Mouse (Mus musculus) MEL (cell line): ENCODE data around the gene Slc25a23.

Source experiments
- BHLHE40 ChIP-seq: IDR thresholded peaks from 2 replicates; pipeline ENCODE4 v1.6.1; 2012; ENCODE audit warnings: low read depth, mild to moderate bottlenecking, inconsistent platforms, low read length, improper control_type of control experiment, borderline replicate concordance
- CHD1 ChIP-seq: IDR thresholded peaks from 2 replicates; pipeline ENCODE4 v1.6.1; 2012; ENCODE audit warnings: low read depth, mild to moderate bottlenecking, inconsistent platforms, low read length, improper control_type of control experiment
- CTCF ChIP-seq, 3 experiments: IDR thresholded peaks in 2 of 3; conservative IDR thresholded peaks in 1 of 3; 2 replicates each; pipeline ENCODE4 v1.5.1; 2011 to 2012; ENCODE audit warnings: low read length in 3 of 3, low read depth in 2 of 3, mild to moderate bottlenecking in 2 of 3, improper control_type of control experiment in 1 of 3, inconsistent platforms in 1 of 3, mixed read lengths in 1 of 3, moderate library complexity in 1 of 3; ENCODE audit not compliant: control insufficient read depth in 1 of 3, insufficient read depth in 1 of 3, poor library complexity in 1 of 3, severe bottlenecking in 1 of 3
- ELF1 ChIP-seq: IDR thresholded peaks from 2 replicates; pipeline ENCODE4 v1.6.1; 2014; ENCODE audit warnings: low read depth, mild to moderate bottlenecking, inconsistent platforms, low read length, improper control_type of control experiment, moderate library complexity
- GATA1 ChIP-seq: IDR thresholded peaks from 2 replicates; pipeline ENCODE4 v1.6.1; 2011; ENCODE audit warnings: low read depth, low read length, improper control_type of control experiment
- NRF1 ChIP-seq: IDR thresholded peaks from 2 replicates; pipeline ENCODE4 v1.6.1; 2014; ENCODE audit warnings: low read depth, mild to moderate bottlenecking, inconsistent platforms, low read length, improper control_type of control experiment, moderate library complexity; ENCODE audit not compliant: poor library complexity, insufficient read depth, severe bottlenecking
- POLR2AphosphoS5 ChIP-seq: IDR thresholded peaks from 2 replicates; pipeline ENCODE4 v1.6.1; 2012; ENCODE audit warnings: low read depth, borderline replicate concordance, mild to moderate bottlenecking, inconsistent platforms, low read length, moderate library complexity, mixed read lengths
- SIN3A ChIP-seq: IDR thresholded peaks from 2 replicates; pipeline ENCODE4 v1.6.1; 2012; ENCODE audit warnings: low read length, improper control_type of control experiment, inconsistent platforms
- SMC3 ChIP-seq: IDR thresholded peaks from 2 replicates; pipeline ENCODE4 v1.6.1; 2011; ENCODE audit warnings: low read depth, low read length, improper control_type of control experiment
- USF1 ChIP-seq: IDR thresholded peaks from 2 replicates; pipeline ENCODE4 v1.6.1; 2014; ENCODE audit warnings: low read depth, mild to moderate bottlenecking, inconsistent platforms, low read length, improper control_type of control experiment, moderate library complexity
- ZKSCAN1 ChIP-seq: IDR thresholded peaks from 2 replicates; pipeline ENCODE4 v1.6.1; 2012; ENCODE audit warnings: low read depth, mild to moderate bottlenecking, inconsistent platforms, low read length, improper control_type of control experiment, moderate library complexity
- ZNF384 ChIP-seq: IDR thresholded peaks from 2 replicates; pipeline ENCODE4 v1.6.1; 2012; ENCODE audit warnings: low read depth, mild to moderate bottlenecking, inconsistent platforms, low read length, improper control_type of control experiment

- TF ChIP-seq SIN3A (no peak), SMC3 (peak; percentile 99), CHD1 (no peak), CTCF (IDR thresholded peaks at IDR 0.05 in 2 of 3, conservative IDR thresholded peaks at IDR 0.05 in 1 of 3; ENCODE audit: control insufficient read depth in 1 of 3, insufficient read depth in 1 of 3, low read depth in 2 of 3, low read length in 3 of 3, poor library complexity in 1 of 3, severe bottlenecking in 1 of 3) (peak; percentile 86 to 98 (median 94)), NRF1 (no peak), BHLHE40 (no peak), ELF1 (no peak), USF1 (no peak), ZKSCAN1 (no peak), GATA1 (no peak), ZNF384 (no peak; the same call in 1 of the 2 replicates), POLR2AphosphoS5 (no peak)
Measured at GRCm38 (mm10) chr17:57096623-57096920, 36.9 kb upstream of the Slc25a23 start.
